Mouse (Mus musculus): Measurements from ENCODE around the gene Peli2. TPM values are rescaled to one million over a fixed set of nuclear protein-coding genes. Genes with fewer than 3 reads are reported as not detected.

The Peli2 gene
- total RNA-seq, 1 experiment: 1.6 TPM

- Histone ChIP-seq H3K9ac (ENCODE audit: insufficient read depth, low read depth, low read length, poor library complexity, severe bottlenecking) (no peak overlapping the region), H3K4me1 (ENCODE audit: control insufficient read depth in 2 of 2, insufficient read depth in 2 of 2, low read length in 2 of 2, poor library complexity in 1 of 2) (no peaks in the 10 kb centered on the region; a peak in 1 of 4 replicates), H3K9me3 (ENCODE audit: control insufficient read depth, insufficient read depth, low read depth, low read length) (no peaks in the 10 kb centered on the region), H3K36me3 (ENCODE audit: control insufficient read depth, insufficient read depth, low read length, poor library complexity, severe bottlenecking) (no peaks in the 10 kb centered on the region), H3K27ac (ENCODE audit: insufficient read depth, low read depth, low read length, poor library complexity, severe bottlenecking) (no peak overlapping the region), H3K4me3 (ENCODE audit: insufficient read depth in 1 of 2, low read depth in 1 of 2, low read length in 2 of 2, poor library complexity in 1 of 2, severe bottlenecking in 1 of 2) (no peak overlapping the region)
- no peak for TF ChIP-seq ZNF384 (IDR thresholded peaks at IDR 0.05; ENCODE audit: low read depth, low read length)
- no peak for TF ChIP-seq HCFC1 (IDR thresholded peaks at IDR 0.05; ENCODE audit: borderline replicate concordance, insufficient read depth, low read length)
- TF ChIP-seq ZC3H11A (IDR thresholded peaks at IDR 0.05; ENCODE audit: borderline replicate concordance, low read depth, low read length): no peak
- TF ChIP-seq CHD2 (IDR thresholded peaks at IDR 0.05; ENCODE audit: low read depth, low read length): no peak
- no peak for TF ChIP-seq MAFK (IDR thresholded peaks at IDR 0.05; ENCODE audit: insufficient read depth, low read depth, low read length)
- in situ Hi-C loops (cut with MboI; ENCODE audit: low sequenced_read_pairs in 2 of 2, unreplicated experiment in 2 of 2): no loop called here
- no peak for DNase-seq (ENCODE audit: low read depth, low spot score)
Observed at GRCm38 (mm10) chr14:48222684-48223083, 102.1 kb downstream of the Peli2 start.

GRCm38 (mm10) chr14:48224203-48224602, 103.6 kb downstream of the Peli2 start:
- no peaks in the 10 kb centered on the region for H3K9me3 ChIP-seq (ENCODE audit: control insufficient read depth, insufficient read depth, low read depth, low read length)
- H3K4me1 ChIP-seq (ENCODE audit: control insufficient read depth in 2 of 2, insufficient read depth in 2 of 2, low read length in 2 of 2, poor library complexity in 1 of 2): no peaks in the 10 kb centered on the region; a peak in 1 of 4 replicates
- no peak overlapping the region for H3K4me3 ChIP-seq (ENCODE audit: insufficient read depth in 1 of 2, low read depth in 1 of 2, low read length in 2 of 2, poor library complexity in 1 of 2, severe bottlenecking in 1 of 2)
- TF ChIP-seq ZC3H11A (IDR thresholded peaks at IDR 0.05; ENCODE audit: borderline replicate concordance, low read depth, low read length) (no peak), CHD2 (IDR thresholded peaks at IDR 0.05; ENCODE audit: low read depth, low read length) (no peak)
- in situ Hi-C loops (cut with MboI; ENCODE audit: low sequenced_read_pairs in 2 of 2, unreplicated experiment in 2 of 2): no loop called here
- no peaks in the 10 kb centered on the region for H3K36me3 ChIP-seq (ENCODE audit: control insufficient read depth, insufficient read depth, low read length, poor library complexity, severe bottlenecking)
- H3K9ac ChIP-seq (ENCODE audit: insufficient read depth, low read depth, low read length, poor library complexity, severe bottlenecking): no peak overlapping the region
- no peak for DNase-seq (ENCODE audit: low read depth, low spot score)
- no peak overlapping the region for H3K27ac ChIP-seq (ENCODE audit: insufficient read depth, low read depth, low read length, poor library complexity, severe bottlenecking)

GRCm38 (mm10) chr14:48224861-48225300, 104.3 kb downstream of the Peli2 start:
- H3K27ac ChIP-seq (ENCODE audit: insufficient read depth, low read depth, low read length, poor library complexity, severe bottlenecking): no peak overlapping the region

GRCm38 (mm10) chr14:48225810-48226446, 105.3 kb downstream of the Peli2 start:
- Histone ChIP-seq H3K4me1 (ENCODE audit: control insufficient read depth in 2 of 2, insufficient read depth in 2 of 2, low read length in 2 of 2, poor library complexity in 1 of 2) (no peaks in the 10 kb centered on the region; a peak in 1 of 4 replicates), H3K27ac (ENCODE audit: insufficient read depth, low read depth, low read length, poor library complexity, severe bottlenecking) (no peak overlapping the region), H3K9ac (ENCODE audit: insufficient read depth, low read depth, low read length, poor library complexity, severe bottlenecking) (no peak overlapping the region), H3K9me3 (ENCODE audit: control insufficient read depth, insufficient read depth, low read depth, low read length) (no peaks in the 10 kb centered on the region), H3K36me3 (ENCODE audit: control insufficient read depth, insufficient read depth, low read length, poor library complexity, severe bottlenecking) (no peaks in the 10 kb centered on the region), H3K4me3 (ENCODE audit: insufficient read depth in 1 of 2, low read depth in 1 of 2, low read length in 2 of 2, poor library complexity in 1 of 2, severe bottlenecking in 1 of 2) (no peak overlapping the region)
- no peak for DNase-seq (ENCODE audit: low read depth, low spot score)
- in situ Hi-C loops (cut with MboI; ENCODE audit: low sequenced_read_pairs in 2 of 2, unreplicated experiment in 2 of 2): no loop called here
- no peak for TF ChIP-seq ZC3H11A (IDR thresholded peaks at IDR 0.05; ENCODE audit: borderline replicate concordance, low read depth, low read length)

More at GRCm38 (mm10) chr14:48224861-48225300, 104.3 kb downstream of the Peli2 start:
- Histone ChIP-seq H3K4me1 (ENCODE audit: control insufficient read depth in 2 of 2, insufficient read depth in 2 of 2, low read length in 2 of 2, poor library complexity in 1 of 2) (no peaks in the 10 kb centered on the region; a peak in 1 of 4 replicates), H3K9me3 (ENCODE audit: control insufficient read depth, insufficient read depth, low read depth, low read length) (no peaks in the 10 kb centered on the region), H3K9ac (ENCODE audit: insufficient read depth, low read depth, low read length, poor library complexity, severe bottlenecking) (no peak overlapping the region), H3K36me3 (ENCODE audit: control insufficient read depth, insufficient read depth, low read length, poor library complexity, severe bottlenecking) (no peaks in the 10 kb centered on the region), H3K4me3 (ENCODE audit: insufficient read depth in 1 of 2, low read depth in 1 of 2, low read length in 2 of 2, poor library complexity in 1 of 2, severe bottlenecking in 1 of 2) (no peak overlapping the region)
- no peak for DNase-seq (ENCODE audit: low read depth, low spot score)
- TF ChIP-seq HCFC1 (IDR thresholded peaks at IDR 0.05; ENCODE audit: borderline replicate concordance, insufficient read depth, low read length): no peak
- TF ChIP-seq MAFK (IDR thresholded peaks at IDR 0.05; ENCODE audit: insufficient read depth, low read depth, low read length): no peak
- TF ChIP-seq ZC3H11A (IDR thresholded peaks at IDR 0.05; ENCODE audit: borderline replicate concordance, low read depth, low read length): no peak
- TF ChIP-seq CHD2 (IDR thresholded peaks at IDR 0.05; ENCODE audit: low read depth, low read length): no peak
- no peak for TF ChIP-seq ZNF384 (IDR thresholded peaks at IDR 0.05; ENCODE audit: low read depth, low read length)
- in situ Hi-C loops (cut with MboI; ENCODE audit: low sequenced_read_pairs in 2 of 2, unreplicated experiment in 2 of 2): no loop called here

GRCm38 (mm10) chr14:48226759-48227158, 106.1 kb downstream of the Peli2 start:
- Histone ChIP-seq H3K9ac (ENCODE audit: insufficient read depth, low read depth, low read length, poor library complexity, severe bottlenecking) (no peak overlapping the region), H3K4me1 (ENCODE audit: control insufficient read depth in 2 of 2, insufficient read depth in 2 of 2, low read length in 2 of 2, poor library complexity in 1 of 2) (no peaks in the 10 kb centered on the region; a peak in 1 of 4 replicates), H3K27ac (ENCODE audit: insufficient read depth, low read depth, low read length, poor library complexity, severe bottlenecking) (no peak overlapping the region), H3K36me3 (ENCODE audit: control insufficient read depth, insufficient read depth, low read length, poor library complexity, severe bottlenecking) (no peaks in the 10 kb centered on the region), H3K9me3 (ENCODE audit: control insufficient read depth, insufficient read depth, low read depth, low read length) (no peaks in the 10 kb centered on the region), H3K4me3 (ENCODE audit: insufficient read depth in 1 of 2, low read depth in 1 of 2, low read length in 2 of 2, poor library complexity in 1 of 2, severe bottlenecking in 1 of 2) (no peak overlapping the region)
- no peak for DNase-seq (ENCODE audit: low read depth, low spot score)
- in situ Hi-C loops (cut with MboI; ENCODE audit: low sequenced_read_pairs in 2 of 2, unreplicated experiment in 2 of 2): no loop called here
- TF ChIP-seq ZNF384 (IDR thresholded peaks at IDR 0.05; ENCODE audit: low read depth, low read length): no peak
- TF ChIP-seq MAFK (IDR thresholded peaks at IDR 0.05; ENCODE audit: insufficient read depth, low read depth, low read length): no peak
- TF ChIP-seq ZC3H11A (IDR thresholded peaks at IDR 0.05; ENCODE audit: borderline replicate concordance, low read depth, low read length): no peak

All from ES-E14 (cell line).